Mouse (Mus musculus) gastrocnemius, adult 8-10 months (tissue): ENCODE measurements around the gene Nme9. TPM values are rescaled to one million over a fixed set of nuclear protein-coding genes. Genes with fewer than 3 reads are reported as not detected.

Experiments
- DNase-seq, 2 experiments: peaks; one replicate each; pipeline ENCODE4 v3.0.0; 2022; ENCODE audit warnings: low spot score in 2 of 2
- total RNA-seq, 4 experiments: library from RNA; stranded (reverse); gene quantifications; 2 replicates each; pipeline ENCODE4 v1.2.4; 2022

Nme9 gene
- total RNA-seq: not detected

- no peak for DNase-seq
Measured at GRCm38 (mm10) chr9:99451161-99451560, at the start of gene Nme9. TSS of gene Nme9 (plus strand) at chr9:99451475.

GRCm38 (mm10) chr9:99409280-99409679 lies 42.0 kb upstream of the Nme9 start:
- DNase-seq: no peak

- no peak for DNase-seq
Measured at GRCm38 (mm10) chr9:99411093-99411492, 40.2 kb upstream of the Nme9 start.

- DNase-seq: no peak
Measured at GRCm38 (mm10) chr9:99411785-99412184, 39.5 kb upstream of the Nme9 start.

GRCm38 (mm10) chr9:99416809-99417208 lies 34.5 kb upstream of the Nme9 start:
- no peak for DNase-seq

- DNase-seq: no peak
Measured at GRCm38 (mm10) chr9:99417288-99417846, 33.9 kb upstream of the Nme9 start.

- DNase-seq: no peak
Measured at GRCm38 (mm10) chr9:99418377-99418776, 32.9 kb upstream of the Nme9 start.

- DNase-seq: no peak
Measured at GRCm38 (mm10) chr9:99419951-99420701, 31.1 kb upstream of the Nme9 start.

GRCm38 (mm10) chr9:99421914-99422313 lies 29.4 kb upstream of the Nme9 start:
- DNase-seq: no peak

- DNase-seq: no peak
Measured at GRCm38 (mm10) chr9:99423692-99424573, 27.3 kb upstream of the Nme9 start.

GRCm38 (mm10) chr9:99424574-99424863 lies 26.8 kb upstream of the Nme9 start:
- no peak for DNase-seq

GRCm38 (mm10) chr9:99425262-99425661 lies 26.0 kb upstream of the Nme9 start:
- DNase-seq: no peak

GRCm38 (mm10) chr9:99428601-99429331 lies 22.5 kb upstream of the Nme9 start:
- DNase-seq: no peak

- DNase-seq: no peak
Measured at GRCm38 (mm10) chr9:99429845-99430244, 21.4 kb upstream of the Nme9 start.

- DNase-seq: no peak
Measured at GRCm38 (mm10) chr9:99430806-99431205, 20.5 kb upstream of the Nme9 start.

GRCm38 (mm10) chr9:99431346-99431745 lies 19.9 kb upstream of the Nme9 start:
- no peak for DNase-seq

GRCm38 (mm10) chr9:99431963-99432362 lies 19.3 kb upstream of the Nme9 start:
- no peak for DNase-seq

- no peak for DNase-seq
Measured at GRCm38 (mm10) chr9:99432478-99432877, 18.8 kb upstream of the Nme9 start.

GRCm38 (mm10) chr9:99434892-99435618 lies 16.2 kb upstream of the Nme9 start:
- DNase-seq: no peak

- DNase-seq: peak; percentile 28 to 33
Measured at GRCm38 (mm10) chr9:99435619-99436181, 15.6 kb upstream of the Nme9 start.
